Mouse (Mus musculus): ENCODE results near the gene Fut8.

DNA sequence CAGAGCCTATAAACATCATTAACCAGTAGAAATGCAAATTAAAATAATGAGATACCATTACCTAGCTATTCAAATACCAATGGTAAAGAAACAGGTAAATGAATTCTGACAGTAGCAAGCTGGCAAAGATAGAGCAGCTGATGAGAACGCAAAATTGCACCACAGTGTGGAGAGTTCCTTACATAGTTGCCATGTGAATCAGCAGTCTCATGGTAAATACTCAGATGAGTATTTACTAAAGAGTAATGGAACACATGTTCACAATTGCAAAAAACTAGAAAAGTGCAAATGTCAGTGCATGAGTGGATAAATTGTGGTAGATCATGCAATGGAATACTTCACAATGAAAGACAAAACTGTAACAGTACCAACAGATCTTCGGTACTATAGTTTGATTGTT lies 25.9 kb downstream of the Fut8 start:
- TF ChIP-seq GATA1 (IDR thresholded peaks at IDR 0.05; ENCODE audit: low read length), result no peak
- no peak for TF ChIP-seq TAL1 (IDR thresholded peaks at IDR 0.05; ENCODE audit: low read length)

All from erythroblast, embryonic 14.5 days (primary cell).